ENCODE assay signal across 9 mouse cellular contexts in genomic region chr4:137941871-137942781, GRCm38 (mm10). TPM values are rescaled to one million over a fixed set of nuclear protein-coding genes. Genes with fewer than 3 reads are reported as not detected.
DNase-seq lines count a peak whose midpoint lies in the region; ATAC-seq lines count a peak whose summit lies in the region.
"Had no signal": no experiment of that assay in that cellular context is flagged by ENCODE, and none has a peak within 500 bp of the region (broad histone marks: within the 10 kb centered on the region; RNA-seq: fewer than 3 reads in every experiment).

No protein-coding gene starts in this region.

- peaks cover 20% of the 10 kb centered on the region for H3K4me1 ChIP-seq in forebrain, embryonic 12.5 days
- H3K4me1 ChIP-seq in forebrain, embryonic 13.5 days, result peaks cover 26% of the 10 kb centered on the region
- H3K4me1 ChIP-seq in embryonic facial prominence, embryonic 15.5 days, result peaks cover 5% of the 10 kb centered on the region; the same call in 1 of the 2 replicates
- H3K4me1 ChIP-seq in hindbrain, embryonic 14.5 days (replicated peaks; ENCODE audit: control insufficient read depth, insufficient read depth, low read length), result peaks cover 25% of the 10 kb centered on the region
- peaks cover 18% of the 10 kb centered on the region for H3K4me1 ChIP-seq in midbrain, embryonic 14.5 days (ENCODE audit: control insufficient read depth, insufficient read depth, low read length)
- H3K4me1 ChIP-seq: stomach, embryonic 15.5 days had no signal

- 64% methylated on average over 17 of the region's 17 CpGs for WGBS in forebrain, embryonic 12.5 days
- 62% methylated on average over 17 of the region's 17 CpGs for WGBS in forebrain, embryonic 13.5 days
- WGBS in embryonic facial prominence, embryonic 15.5 days, result 64% methylated on average over 17 of the region's 17 CpGs
- 53% methylated on average over 17 of the region's 17 CpGs for WGBS in hindbrain, embryonic 14.5 days
- WGBS in midbrain, embryonic 14.5 days, result 47% methylated on average over 17 of the region's 17 CpGs

- ATAC-seq in forebrain, embryonic 12.5 days (ENCODE audit: low FRiP score), result no peak
- ATAC-seq in forebrain, embryonic 13.5 days, result no peak
- no peak for ATAC-seq in embryonic facial prominence, embryonic 15.5 days (ENCODE audit: insufficient number of reproducible peaks, low FRiP score, low TSS enrichment, low read depth)
- ATAC-seq in hindbrain, embryonic 14.5 days (ENCODE audit: low FRiP score), result no peak
- ATAC-seq in midbrain, embryonic 14.5 days (ENCODE audit: low FRiP score, low TSS enrichment), result no peak

- H3K4me3 ChIP-seq in forebrain, embryonic 12.5 days (replicated peaks), result no peak overlapping the region
- no peak overlapping the region for H3K4me3 ChIP-seq in forebrain, embryonic 13.5 days
- no peak overlapping the region for H3K4me3 ChIP-seq in embryonic facial prominence, embryonic 15.5 days (replicated peaks)
- no peak overlapping the region for H3K4me3 ChIP-seq in hindbrain, embryonic 14.5 days (replicated peaks; ENCODE audit: low read length)
- H3K4me3 ChIP-seq in midbrain, embryonic 14.5 days (replicated peaks; ENCODE audit: low read depth, low read length), result no peak overlapping the region
- H3K4me3 ChIP-seq: stomach, embryonic 15.5 days had no signal

- H3K9me3 ChIP-seq in forebrain, embryonic 12.5 days, result no peaks in the 10 kb centered on the region
- no peaks in the 10 kb centered on the region for H3K9me3 ChIP-seq in forebrain, embryonic 13.5 days (replicated peaks)
- no peaks in the 10 kb centered on the region for H3K9me3 ChIP-seq in embryonic facial prominence, embryonic 15.5 days (replicated peaks)
- no peaks in the 10 kb centered on the region for H3K9me3 ChIP-seq in hindbrain, embryonic 14.5 days (ENCODE audit: control insufficient read depth, low read length)
- H3K9me3 ChIP-seq in midbrain, embryonic 14.5 days (ENCODE audit: control insufficient read depth, low read length), result no peaks in the 10 kb centered on the region
- H3K9me3 ChIP-seq: stomach, embryonic 15.5 days had no signal

- no peak overlapping the region for H3K9ac ChIP-seq in forebrain, embryonic 12.5 days
- no peak overlapping the region for H3K9ac ChIP-seq in forebrain, embryonic 13.5 days
- H3K9ac ChIP-seq in embryonic facial prominence, embryonic 15.5 days, result no peak overlapping the region
- H3K9ac ChIP-seq in hindbrain, embryonic 14.5 days, result no peak overlapping the region
- 0 out of 2 replicates have a peak overlapping the region, but pooled peaks have one; percentile 6 for H3K9ac ChIP-seq in midbrain, embryonic 14.5 days (replicated peaks; ENCODE audit: low read length)
- H3K9ac ChIP-seq: stomach, embryonic 15.5 days had no signal

- peak; percentile 54 for DNase-seq in ZHBTc4 (ENCODE audit: low read depth, low spot score)
- DNase-seq in hindbrain, embryonic 14.5 days (ENCODE audit: low spot score), result peak; percentile 51
- peak; percentile 68 for DNase-seq in midbrain, embryonic 14.5 days
- DNase-seq in ovary, adult 18-20 months (ENCODE audit: low spot score), result no peak
- DNase-seq in thymus, postnatal 0 days (ENCODE audit: low spot score), result no peak

- H3K27ac ChIP-seq in forebrain, embryonic 12.5 days, result 0 out of 2 replicates have a peak overlapping the region, but pooled peaks have one; percentile 25
- no peak overlapping the region for H3K27ac ChIP-seq in forebrain, embryonic 13.5 days
- H3K27ac ChIP-seq in embryonic facial prominence, embryonic 15.5 days (replicated peaks), result peak overlapping the region; percentile 34; the same call in 1 of the 2 replicates
- H3K27ac ChIP-seq in hindbrain, embryonic 14.5 days, result peak overlapping the region; percentile 57
- peak overlapping the region; percentile 49 for H3K27ac ChIP-seq in midbrain, embryonic 14.5 days (replicated peaks; ENCODE audit: low read depth, low read length)
- H3K27ac ChIP-seq: stomach, embryonic 15.5 days had no signal

- H3K27me3 ChIP-seq in forebrain, embryonic 12.5 days, result peaks cover 9% of the 10 kb centered on the region; the same call in 1 of the 2 replicates
- no peaks in the 10 kb centered on the region for H3K27me3 ChIP-seq in forebrain, embryonic 13.5 days
- no peaks in the 10 kb centered on the region for H3K27me3 ChIP-seq in embryonic facial prominence, embryonic 15.5 days
- H3K27me3 ChIP-seq in hindbrain, embryonic 14.5 days (ENCODE audit: control insufficient read depth, insufficient read depth, low read length), result no peaks in the 10 kb centered on the region
- H3K27me3 ChIP-seq in midbrain, embryonic 14.5 days (ENCODE audit: control insufficient read depth, insufficient read depth, low read length), result no peaks in the 10 kb centered on the region
- H3K27me3 ChIP-seq: stomach, embryonic 15.5 days had no signal

- peaks cover 31% of the 10 kb centered on the region for H3K36me3 ChIP-seq in forebrain, embryonic 12.5 days (replicated peaks)
- peaks cover 27% of the 10 kb centered on the region for H3K36me3 ChIP-seq in forebrain, embryonic 13.5 days (ENCODE audit: poor library complexity, severe bottlenecking)
- H3K36me3 ChIP-seq in embryonic facial prominence, embryonic 15.5 days, result peaks cover 97% of the 10 kb centered on the region
- H3K36me3 ChIP-seq in hindbrain, embryonic 14.5 days (replicated peaks; ENCODE audit: control insufficient read depth, insufficient read depth), result peaks cover 53% of the 10 kb centered on the region
- H3K36me3 ChIP-seq in midbrain, embryonic 14.5 days (ENCODE audit: control insufficient read depth, insufficient read depth, low read length), result peaks cover 20% of the 10 kb centered on the region

- no peak overlapping the region for H3K4me2 ChIP-seq in forebrain, embryonic 12.5 days
- no peak overlapping the region for H3K4me2 ChIP-seq in forebrain, embryonic 13.5 days
- no peak overlapping the region for H3K4me2 ChIP-seq in embryonic facial prominence, embryonic 15.5 days (replicated peaks)
- no peak overlapping the region for H3K4me2 ChIP-seq in hindbrain, embryonic 14.5 days (replicated peaks)
- H3K4me2 ChIP-seq in midbrain, embryonic 14.5 days (ENCODE audit: low read length), result no peak overlapping the region
- H3K4me2 ChIP-seq: stomach, embryonic 15.5 days had no signal

RNA-seq across cellular contexts. Expression of gene Eif4g3, which starts 50.7 kb away (rescaled TPM):
- polyA plus RNA-seq in forebrain, embryonic 12.5 days (2016; fragmentation: Nextera tagmentation; extraction: Ambion mirVana), result 58.0 and 60.5 TPM in 2 replicates
- polyA plus RNA-seq in forebrain, embryonic 13.5 days (2015; fragmentation: Nextera tagmentation; extraction: Ambion mirVana), result 43.9 and 46.2 TPM in 2 replicates
- polyA plus RNA-seq in embryonic facial prominence, embryonic 15.5 days (2015; fragmentation: Nextera tagmentation; extraction: Ambion mirVana), result 34.7 and 36.2 TPM in 2 replicates
- polyA plus RNA-seq in hindbrain, embryonic 14.5 days (2014; fragmentation: Nextera tagmentation; extraction: Ambion mirVana), result 59.7 and 65.3 TPM in 2 replicates
- 48.4 and 63.0 TPM in 2 replicates for polyA plus RNA-seq in midbrain, embryonic 14.5 days (2014; fragmentation: Nextera tagmentation; extraction: Ambion mirVana)
- 18.8 and 20.8 TPM in 2 replicates for polyA plus RNA-seq in thymus, postnatal 0 days (2015; fragmentation: Nextera tagmentation; extraction: Ambion mirVana)

Comparison
In these comparisons a context has a peak if more than half of its experiments do, and no peak if none do; other contexts are left out.
1. DNase-seq: peak in ZHBTc4 (single experiment), hindbrain, embryonic 14.5 days (single experiment) and midbrain, embryonic 14.5 days (single experiment); none in ovary, adult 18-20 months (single experiment) and thymus, postnatal 0 days (single experiment).